Mouse (Mus musculus) C2C12 (cell line): ENCODE measurements around the gene Megf8.

Experiments
- CTCF ChIP-seq: IDR thresholded peaks from one replicate; pipeline ENCODE4 v1.5.1; 2011; ENCODE audit not compliant: control insufficient read depth, insufficient read depth, insufficient read length
- FOSL1 ChIP-seq: IDR thresholded peaks from one replicate; pipeline ENCODE4 v1.8.0; 2011; ENCODE audit warnings: mild to moderate bottlenecking, low read length; ENCODE audit not compliant: poor library complexity, insufficient read depth, severe bottlenecking
- MAX ChIP-seq: IDR thresholded peaks from one replicate; pipeline ENCODE4 v1.6.1; 2011; ENCODE audit warnings: mild to moderate bottlenecking, control low read depth
- MYOD1 ChIP-seq: IDR thresholded peaks from one replicate; pipeline ENCODE4 v1.6.1; 2011; ENCODE audit warnings: low read depth; ENCODE audit not compliant: control insufficient read depth, insufficient read length

DNA sequence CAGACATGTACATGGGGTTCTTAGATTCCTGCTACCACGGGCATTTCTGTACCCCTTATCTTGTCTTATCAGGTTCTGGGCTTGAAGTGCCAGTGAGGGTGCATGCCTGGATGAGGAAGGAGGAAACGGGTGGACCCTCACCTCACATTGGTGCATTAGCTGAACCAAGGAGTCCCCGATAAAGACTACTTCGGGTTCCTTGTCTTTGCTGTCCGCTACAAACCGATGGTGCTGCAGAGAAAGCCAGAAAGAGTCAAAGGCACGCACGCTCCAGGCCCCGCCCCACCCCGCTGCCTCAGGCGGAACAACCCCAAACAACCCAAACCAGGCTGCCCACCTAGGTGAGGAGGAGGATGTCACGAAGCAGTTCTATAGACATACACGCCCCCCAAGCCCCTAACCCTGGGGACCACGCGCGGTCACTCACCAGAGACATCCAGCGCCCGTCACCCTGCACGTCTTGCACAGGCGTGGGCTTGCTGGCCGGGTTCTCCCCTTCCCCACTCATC is 20.0 kb upstream of the Megf8 start:
- TF ChIP-seq CTCF (no peak), MAX (no peak), MYOD1 (no peak), FOSL1 (no peak)
